Mouse (Mus musculus): Measurements from ENCODE around the gene Zdhhc21.

Zdhhc21 gene

DNA sequence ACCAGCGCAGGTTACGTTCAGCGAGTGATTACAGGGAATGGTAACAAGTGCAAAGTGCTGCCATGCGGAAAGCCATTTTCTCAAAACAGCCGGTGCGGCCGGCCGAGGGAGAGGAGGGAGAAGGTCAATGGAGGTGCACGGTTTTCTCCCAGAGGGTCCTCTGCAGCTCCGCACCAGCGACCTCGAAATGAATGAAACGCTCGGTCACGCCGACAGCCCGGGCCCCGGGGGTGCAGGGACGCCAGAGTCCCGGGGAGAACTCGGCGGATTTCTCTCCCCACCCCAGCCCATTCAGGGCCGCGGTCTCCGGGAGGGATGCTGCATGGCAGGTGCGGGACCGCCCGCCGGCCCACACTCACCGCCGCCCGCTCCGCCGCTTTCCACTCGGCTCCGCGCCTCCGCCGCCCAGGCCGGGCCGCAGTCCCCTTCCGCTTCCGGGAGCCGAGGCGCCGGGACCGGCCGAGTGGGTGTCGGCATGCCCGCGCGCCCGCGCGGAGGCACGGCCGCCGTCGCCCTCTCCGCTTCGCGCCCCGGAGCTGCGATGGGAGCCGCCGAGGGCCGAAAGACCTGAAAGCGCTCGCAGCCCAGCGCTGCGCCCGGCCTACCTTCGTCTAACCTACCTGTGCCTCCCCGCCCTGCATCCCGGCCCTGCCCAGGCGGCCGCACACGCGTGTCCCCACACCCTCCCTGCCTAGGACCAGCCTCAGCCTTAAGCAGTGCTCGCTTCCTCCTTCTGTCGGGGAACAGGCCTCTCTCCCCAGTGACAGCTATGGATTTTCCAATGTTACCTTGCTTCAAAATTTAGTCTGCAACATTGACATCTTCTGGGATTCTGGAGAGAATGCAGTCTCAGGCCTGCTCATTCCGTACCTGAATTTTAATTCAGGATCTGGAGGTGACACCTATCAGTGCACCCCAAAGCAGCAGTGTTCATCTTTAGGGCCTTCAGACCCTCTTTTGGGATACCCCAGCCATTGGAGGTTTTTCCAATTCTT is at the start of gene Zdhhc21:
Zdhhc21 (minus strand) TSS at position 828 of the 995 bp plus-strand sequence.
- peak; percentile 86 for DNase-seq (ENCODE audit: low spot score)

DNA sequence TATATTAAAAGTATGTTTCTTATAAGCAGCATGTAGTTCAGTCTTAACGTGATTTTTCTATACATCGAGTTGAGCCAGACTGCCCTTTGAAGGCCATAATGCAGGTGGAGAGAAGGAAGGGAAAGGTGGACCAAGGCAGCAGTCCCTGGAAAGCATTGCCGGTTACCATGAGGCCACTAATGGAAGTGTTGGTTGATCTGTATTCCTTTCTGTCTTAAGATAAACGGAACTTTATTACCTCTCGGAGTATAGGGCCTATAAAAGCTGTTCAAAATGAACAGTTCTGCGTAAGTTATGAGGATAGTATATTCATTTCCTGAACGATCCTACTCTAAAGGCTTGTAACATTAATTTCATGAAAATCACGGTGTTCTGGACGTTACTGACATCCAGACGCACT is 35.5 kb upstream of the Zdhhc21 start:
- DNase-seq (ENCODE audit: low spot score): no peak

DNA sequence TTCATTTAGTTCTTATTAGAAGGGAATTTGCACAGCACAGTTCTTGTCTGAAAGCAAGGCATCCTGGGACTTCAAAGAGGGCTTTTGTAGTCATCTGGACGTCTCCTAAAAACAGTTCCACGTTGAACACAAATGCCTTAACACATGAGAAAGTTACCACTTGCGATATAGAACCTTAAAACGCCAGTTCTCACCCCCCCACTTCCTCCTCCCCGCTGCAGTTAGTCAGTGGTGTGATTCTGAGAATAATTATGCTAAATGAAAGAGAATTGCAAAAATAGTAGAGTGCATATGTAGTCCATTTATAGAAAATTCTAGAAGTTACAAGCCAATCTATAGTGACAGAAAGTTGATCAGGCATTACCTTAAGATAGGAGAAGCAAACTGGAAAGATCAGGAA is 32.5 kb upstream of the Zdhhc21 start:
- DNase-seq (ENCODE audit: low spot score): no peak

DNA sequence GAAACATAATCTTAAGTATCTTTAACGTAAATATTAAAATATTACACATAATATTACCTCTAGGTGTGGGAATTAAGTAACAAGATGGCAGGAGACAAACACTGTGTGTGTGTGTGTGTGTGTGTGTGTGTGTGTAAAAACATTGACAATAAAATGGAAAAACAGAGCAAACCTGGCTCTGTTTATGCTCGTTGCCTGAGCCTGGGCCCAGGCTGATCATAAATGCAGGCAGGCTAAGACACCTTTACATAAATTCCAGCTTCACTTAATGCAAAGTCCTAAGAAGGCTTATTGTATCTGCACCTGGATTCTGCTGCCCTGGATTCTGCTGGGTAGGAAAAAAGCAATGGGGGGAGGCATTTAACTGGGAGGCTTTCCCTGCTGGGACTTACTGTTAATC is 31.8 kb upstream of the Zdhhc21 start:
- no peak for DNase-seq (ENCODE audit: low spot score)

DNA sequence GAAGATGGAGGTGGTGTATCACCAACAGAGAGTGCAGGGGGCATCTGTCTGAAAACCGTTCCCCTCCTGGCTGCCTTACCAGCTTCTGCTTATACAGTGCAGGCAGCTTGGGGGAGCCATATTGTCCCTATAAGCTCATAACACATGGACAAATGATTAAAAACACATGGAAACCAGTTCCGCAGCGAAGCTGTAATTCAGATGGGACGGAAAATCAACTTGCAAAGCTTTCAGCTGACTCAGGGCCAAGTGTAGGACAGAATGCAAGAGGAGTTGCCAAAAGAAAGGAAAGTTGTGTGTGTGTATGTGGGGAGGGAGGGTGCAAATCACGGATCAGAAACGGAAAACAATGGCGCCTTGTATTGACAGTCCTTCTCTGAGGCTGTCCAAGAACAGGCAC is 31.3 kb upstream of the Zdhhc21 start:
- DNase-seq (ENCODE audit: low spot score): no peak

DNA sequence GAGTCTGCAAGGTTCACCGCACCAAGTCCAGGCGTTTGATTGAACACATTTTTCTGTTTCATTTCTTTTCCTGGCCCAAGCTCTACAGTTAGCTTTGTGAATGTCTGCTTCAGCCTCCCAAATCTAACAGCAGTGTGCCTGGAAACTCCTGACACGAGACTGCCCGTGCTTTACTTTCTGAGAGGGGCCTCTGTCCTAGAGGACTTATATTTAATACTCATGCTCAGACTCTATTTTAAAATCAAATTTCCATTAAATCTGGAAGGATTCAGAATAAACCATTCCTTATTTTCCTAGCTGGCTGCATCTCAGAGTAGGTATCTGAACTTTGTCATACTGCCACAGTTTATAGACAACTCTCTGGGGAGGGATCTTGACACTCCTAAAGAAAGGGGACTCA is 30.8 kb upstream of the Zdhhc21 start:
- no peak for DNase-seq (ENCODE audit: low spot score)

DNA sequence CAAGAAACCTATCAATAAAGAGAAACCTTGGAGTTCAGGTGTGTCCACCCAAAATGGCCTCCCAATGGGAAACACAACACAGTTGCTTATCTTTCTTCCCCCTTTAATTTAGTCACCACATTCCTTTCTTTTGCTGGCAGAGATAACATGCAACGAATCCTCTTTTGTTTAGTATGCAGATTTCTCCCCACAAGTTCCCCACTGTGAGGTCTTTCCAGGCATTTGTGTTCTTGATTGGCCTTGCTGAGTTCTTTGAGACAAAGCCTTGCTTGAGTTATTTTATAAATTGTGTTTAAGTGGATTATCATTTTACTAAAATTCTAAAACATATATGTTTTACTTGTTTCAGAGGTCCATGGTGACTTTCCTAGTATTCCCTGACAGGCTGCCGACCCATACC is 26.4 kb upstream of the Zdhhc21 start:
- DNase-seq (ENCODE audit: low spot score): no peak

DNA sequence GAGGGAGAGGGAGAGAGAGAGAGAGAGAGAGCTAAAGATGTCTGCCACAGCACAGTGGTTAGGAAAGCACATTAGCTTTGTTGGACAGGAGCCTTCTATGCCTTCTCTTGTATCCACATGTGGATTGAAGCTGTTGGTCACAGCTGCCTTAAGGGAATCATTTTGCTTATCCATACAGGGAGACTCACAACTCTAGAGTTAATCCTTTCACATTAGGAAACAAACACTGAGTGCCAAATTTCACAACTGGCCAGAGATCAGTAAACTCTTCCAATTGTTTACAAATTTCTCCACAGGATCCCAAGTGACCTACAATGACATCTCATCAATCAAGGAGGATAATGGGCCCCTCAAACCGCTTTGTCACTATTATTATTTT is 25.8 kb upstream of the Zdhhc21 start:
- DNase-seq (ENCODE audit: low spot score): no peak

DNA sequence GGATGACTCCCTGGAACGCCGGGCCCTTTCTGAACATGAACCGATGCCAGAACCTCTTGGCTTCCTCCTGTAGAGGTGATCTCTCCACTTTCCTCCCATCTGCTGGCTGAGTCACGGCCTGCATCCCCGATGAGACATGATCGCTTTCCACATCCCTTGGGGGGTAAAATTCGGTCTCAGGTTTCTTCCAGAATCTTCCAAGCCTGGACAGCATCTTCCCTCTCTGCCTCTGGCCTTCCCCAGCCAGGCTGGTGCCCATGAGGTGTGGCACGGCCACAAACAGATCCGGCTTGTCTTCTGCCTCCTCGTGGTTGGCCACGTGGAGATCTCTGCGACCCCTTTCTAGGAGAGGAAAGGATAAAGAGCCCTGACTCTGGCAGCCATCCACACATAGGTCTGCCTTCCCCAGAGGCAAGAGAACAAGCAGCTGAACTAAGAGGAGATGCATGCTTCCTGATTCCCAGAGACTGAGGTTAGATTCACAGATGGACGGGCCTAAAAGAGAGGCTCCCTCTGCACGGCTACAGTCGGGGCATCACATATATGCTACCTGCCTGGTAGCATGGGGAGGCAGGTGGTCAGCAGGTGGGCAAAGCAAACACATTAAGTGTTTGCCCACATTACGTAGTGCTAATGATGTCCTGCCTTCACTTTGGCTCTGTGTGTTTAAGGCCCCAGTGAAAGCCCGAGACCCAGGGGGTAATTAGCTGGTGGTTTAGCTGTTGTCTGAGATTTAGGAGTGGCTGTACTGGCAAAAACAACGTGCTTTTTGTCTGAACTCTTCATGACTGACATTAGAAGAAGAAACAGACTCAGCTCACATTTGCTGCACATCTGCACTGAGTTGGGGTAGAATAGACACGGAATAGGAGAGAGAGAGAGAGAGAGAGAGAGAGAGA is 25.1 kb upstream of the Zdhhc21 start, which contains the start of gene Cer1:
Cer1 (minus strand) TSS at position 513 of the 899 bp plus-strand sequence.
- DNase-seq (ENCODE audit: low spot score): no peak

DNA sequence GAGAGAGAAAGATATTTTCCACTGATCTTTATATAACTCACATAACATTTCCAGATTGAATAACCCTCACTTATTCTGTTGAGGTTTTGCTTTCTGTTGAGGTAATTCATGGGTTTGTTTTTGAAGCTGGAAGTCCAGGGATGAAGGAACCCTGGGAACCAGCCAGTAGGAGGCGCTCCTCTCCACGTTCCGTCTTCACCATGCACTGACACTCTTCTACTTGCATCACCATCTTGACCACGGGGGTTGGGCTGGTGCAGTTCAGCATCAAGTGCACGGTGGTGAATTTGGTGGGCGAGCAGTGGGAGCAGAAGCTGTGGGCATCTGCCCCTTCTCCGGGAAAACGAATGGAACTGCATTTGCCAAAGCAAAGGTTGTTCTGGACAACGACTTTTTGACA is 22.7 kb upstream of the Zdhhc21 start:
- no peak for DNase-seq (ENCODE audit: low spot score)

DNA sequence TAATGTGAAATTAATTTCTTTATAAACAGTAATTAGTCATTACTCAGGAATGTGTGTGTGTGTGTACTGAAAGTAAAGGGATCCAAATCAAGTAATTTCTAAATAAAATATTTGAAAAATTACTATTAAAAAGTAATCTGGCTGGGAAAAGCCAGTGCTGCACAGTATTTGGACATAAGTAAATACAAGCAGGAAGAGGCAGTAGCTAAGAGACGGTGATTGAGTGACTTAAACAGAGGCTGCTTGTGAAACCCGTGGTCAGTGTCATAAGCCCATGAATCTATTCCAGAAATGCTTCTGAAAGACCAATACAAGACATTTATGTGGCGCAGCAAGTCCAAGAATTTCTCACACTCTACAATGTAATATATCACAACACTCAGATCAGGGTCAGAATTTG is 21.6 kb upstream of the Zdhhc21 start:
- DNase-seq (ENCODE audit: low spot score): no peak

DNA sequence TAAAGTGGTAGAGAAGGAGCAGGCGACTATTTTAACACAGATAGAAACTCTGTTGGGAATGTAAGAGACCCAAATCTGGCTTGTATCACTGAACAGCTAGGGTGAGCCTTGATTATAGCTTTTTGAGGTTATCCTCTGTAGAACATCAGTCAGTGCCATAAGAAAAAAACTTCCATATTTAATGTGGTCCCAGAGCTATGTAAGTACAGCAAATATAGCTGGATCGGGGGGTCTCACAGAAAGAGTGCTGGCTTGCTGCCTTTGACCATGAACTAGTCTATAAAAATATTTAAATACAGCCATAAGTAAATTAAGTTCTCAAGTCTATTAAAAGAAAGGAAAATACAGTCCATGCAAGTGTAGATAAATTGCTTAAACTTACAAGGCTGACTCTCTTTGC is 20.5 kb upstream of the Zdhhc21 start:
- DNase-seq (ENCODE audit: low spot score): no peak

DNA sequence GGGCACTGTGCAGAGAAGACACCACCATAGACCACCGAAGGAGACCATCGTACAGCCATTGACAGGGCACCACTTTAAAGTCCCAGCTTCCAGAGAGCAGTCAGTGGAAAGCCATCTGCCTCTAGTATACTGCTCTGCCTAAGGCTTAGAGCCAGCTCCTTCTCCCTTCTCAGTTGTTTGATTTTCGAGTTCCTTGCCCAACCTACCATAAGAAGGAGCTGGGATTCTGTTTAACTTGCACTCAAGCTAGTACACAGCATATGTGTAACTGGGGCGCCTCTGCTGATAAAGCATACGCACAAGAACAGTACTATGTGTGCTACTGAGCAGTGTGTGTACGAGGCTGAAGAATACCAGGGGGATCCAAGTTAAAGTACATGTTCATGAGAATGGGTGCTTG is 19.4 kb upstream of the Zdhhc21 start:
- no peak for DNase-seq (ENCODE audit: low spot score)

DNA sequence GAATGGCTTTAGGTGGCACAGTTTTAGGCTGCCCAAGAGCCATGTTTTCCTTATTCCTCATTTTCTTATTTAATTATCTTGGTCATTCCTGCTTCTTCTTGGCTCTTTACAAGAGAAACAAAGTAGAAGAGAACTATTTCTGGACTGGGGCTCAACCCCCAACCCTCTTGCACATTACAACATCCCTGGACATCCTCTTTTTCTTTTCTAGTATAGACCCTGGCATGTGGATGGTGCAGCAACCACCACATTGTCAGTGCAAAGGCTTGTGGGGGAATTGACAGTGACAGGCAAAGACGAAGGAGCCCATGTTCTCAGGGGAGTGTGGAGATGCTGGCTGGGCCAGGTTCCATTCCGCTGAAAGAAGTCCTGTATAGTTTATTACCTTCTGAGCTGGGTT is 16.9 kb upstream of the Zdhhc21 start:
- no peak for DNase-seq (ENCODE audit: low spot score)

DNA sequence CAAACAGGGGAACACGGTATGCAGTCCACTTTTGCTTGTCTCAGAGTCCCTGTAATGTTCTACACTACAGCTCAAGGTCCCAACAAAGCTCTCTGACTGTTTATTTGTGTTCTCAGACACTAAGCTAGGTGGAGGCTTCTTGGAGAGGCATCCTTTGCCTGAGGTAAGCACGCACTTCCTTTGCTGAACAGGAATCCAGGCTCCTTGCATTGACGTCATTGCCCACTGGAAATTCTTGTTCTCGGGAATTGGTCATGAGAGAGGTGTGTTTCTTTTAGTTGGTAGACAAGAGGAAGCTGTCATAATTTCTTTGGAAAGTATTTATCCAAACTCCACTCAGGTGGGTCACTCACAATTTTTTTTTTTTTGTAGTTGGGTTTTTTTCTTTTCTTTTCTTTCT is 15.8 kb upstream of the Zdhhc21 start:
- DNase-seq (ENCODE audit: low spot score): no peak

DNA sequence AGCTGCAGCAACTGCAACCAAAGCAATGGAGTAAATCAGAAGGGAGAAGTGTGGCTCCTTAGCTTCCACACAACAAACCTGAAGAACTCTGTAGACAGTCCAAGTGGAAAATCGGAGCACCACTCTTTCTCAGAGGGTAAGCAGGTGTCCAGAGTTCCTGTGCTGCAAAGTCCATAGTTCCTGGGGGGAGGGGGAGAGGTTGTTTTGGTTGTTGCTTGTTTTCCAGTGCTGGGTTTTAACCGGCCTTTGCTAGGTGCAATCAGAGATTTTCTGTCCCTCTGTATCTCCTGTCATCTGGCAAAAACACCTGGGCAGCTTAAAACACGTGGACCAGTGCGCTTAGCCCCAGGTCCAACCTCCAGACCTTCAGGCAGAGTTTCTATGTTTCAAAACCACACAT is 15.0 kb upstream of the Zdhhc21 start:
- no peak for DNase-seq (ENCODE audit: low spot score)

DNA sequence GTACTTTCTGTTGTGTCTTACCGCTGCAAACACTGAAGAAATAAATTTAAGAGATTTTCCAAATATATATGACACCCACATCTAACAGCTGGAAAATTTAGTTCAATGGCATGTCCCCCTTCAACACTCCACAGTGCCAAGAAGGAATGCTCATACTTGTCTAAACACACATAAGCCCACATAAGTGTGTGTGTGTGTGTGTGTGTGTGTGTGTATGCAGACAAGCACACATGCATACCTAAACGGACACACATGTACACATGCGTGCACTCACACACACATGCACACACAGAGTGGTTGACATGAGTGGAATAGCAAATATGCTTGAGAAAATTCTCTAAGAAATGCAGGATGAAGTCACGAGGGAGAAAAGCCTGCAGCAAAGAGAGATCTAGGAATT is 12.8 kb upstream of the Zdhhc21 start:
- no peak for DNase-seq (ENCODE audit: low spot score)

DNA sequence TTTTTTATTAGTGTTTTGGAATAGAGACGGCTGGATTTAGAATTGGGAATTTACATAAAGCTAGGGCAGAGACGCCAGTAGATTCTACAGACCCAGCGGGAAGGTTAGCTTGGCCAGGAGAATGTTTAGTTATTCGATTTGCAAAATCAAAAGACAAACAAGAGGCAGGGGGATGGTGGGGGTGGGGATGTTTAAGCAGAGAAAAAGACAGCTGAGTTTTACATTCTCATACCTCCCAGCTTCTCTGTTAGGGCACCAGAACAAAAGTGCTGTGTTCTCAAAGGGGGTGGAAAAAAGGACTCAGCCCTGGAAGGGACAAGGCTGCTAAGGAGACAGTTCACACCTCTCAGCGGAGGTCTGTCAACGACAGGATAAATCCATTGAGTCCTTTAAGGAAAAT is 12.4 kb upstream of the Zdhhc21 start:
- DNase-seq (ENCODE audit: low spot score): no peak

DNA sequence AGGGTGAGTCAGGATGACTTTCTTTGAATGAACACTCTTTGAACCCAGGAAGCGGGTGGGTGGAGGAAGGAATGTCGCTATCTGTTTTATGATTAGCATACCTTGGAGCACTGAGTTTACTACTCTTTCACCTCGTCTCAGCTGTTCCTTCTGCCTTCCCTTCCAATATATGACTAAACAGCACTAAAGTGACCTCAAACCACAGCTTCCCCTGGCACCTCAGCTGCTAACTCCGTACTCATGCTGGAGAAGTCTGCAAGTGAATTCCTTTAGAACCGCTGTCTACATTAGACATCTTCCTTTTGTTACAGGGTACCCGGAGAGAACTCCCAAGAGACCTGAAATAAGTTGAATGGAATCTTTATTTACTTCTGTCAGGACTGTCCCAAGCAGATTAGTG is 11.2 kb upstream of the Zdhhc21 start:
- no peak for DNase-seq (ENCODE audit: low spot score)

DNA sequence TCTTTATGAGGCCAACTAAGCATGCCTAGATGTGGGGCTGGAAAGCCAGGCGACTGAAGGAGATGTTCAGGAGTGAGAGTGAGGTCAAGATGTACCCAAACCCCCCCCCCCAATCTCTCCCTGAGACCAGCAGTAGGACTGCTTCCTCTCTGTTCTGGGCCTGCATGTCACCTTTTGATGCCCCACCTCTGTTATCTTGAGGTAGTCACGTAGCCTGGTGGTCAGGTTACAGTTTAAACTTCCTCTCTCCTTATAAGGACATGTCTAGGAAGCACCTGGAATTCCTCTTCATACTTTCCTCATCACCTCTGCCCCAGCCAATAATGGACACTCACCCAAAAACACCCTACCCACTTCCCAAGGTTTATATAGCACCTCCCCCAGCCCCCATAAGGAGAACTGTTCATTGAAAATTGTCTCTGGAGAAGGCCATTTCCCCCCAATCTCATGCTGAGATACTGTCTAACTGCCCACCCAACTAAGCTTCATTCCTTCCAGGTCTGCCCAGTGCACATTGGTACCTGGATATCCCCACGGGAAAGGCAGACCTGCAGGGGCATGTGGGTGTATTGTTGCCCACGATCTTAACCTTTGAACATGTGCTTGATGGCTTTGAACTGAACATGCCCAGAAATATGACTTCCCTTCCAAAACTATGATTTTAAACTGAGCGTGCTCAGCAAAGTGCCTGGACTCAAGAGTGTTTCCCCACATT is 8.1 kb upstream of the Zdhhc21 start:
- DNase-seq (ENCODE audit: low spot score): no peak

DNA sequence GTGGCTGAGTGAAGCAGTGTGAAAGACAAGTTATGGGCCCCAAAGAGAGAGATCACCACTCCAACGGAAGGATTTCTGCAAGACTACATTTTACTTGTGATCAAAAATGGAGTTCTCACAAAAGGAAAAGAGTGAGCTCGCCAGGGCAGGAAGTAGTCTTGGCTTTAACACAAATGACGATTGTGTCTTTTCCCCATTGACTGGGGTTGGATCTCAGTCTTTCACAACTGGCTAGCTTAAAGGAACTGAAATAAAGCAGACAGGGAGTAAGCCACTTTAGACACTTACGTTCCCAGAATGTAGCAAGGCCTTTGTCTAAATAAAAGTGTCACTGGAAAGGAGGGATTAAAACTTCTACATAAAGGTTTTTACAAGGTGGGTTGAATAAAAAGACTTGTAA is 7.4 kb upstream of the Zdhhc21 start:
- no peak for DNase-seq (ENCODE audit: low spot score)

DNA sequence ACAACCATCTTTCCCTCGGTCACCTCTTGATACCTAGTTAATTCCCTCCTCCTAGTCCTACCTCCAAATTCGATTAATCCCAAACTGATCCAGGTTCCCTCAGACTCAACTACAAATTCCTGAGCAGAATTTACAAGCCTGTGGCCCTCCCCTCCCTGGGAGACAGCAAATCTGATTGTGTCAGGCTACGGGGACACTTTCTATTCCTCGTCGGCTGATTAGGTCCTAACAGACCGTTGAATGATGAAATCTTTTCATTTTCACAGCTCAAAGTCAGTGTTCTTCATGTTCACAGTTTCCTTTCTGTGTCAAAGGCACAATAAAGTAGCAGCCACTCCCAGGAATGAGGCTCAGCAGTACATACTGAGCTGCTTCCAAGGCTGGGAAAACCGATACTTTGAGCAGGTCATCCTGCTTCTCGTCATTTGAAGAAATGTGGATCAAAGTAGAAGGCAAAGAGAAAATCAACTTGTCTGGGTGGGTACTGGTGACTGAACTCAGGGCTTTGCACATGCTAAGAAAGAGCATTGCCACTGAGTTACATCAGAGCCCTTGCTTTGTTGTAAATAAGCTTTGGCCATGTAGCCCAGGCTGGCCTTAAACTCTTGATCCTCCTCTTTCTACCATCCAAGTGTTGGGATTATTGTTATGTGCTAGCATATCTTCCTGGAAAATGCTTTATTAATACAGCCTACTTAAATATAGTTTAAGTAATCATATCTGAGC is 5.4 kb upstream of the Zdhhc21 start:
- no peak for DNase-seq (ENCODE audit: low spot score)
